Mouse (Mus musculus) megakaryocyte, embryonic 14.5 days (primary cell): ENCODE data around the gene Ppp4r3a. TPM values are rescaled to one million over a fixed set of nuclear protein-coding genes. Genes with fewer than 3 reads are reported as not detected.
"Not testable (repeated sequence)": the region's sequence is repeated elsewhere in the genome, so short reads cannot be mapped to it uniquely, and the experiment has no call there.

Source experiments
- H3K27me3 ChIP-seq: replicated peaks from 2 replicates; pipeline ENCODE3; 2012; ENCODE audit warnings: inconsistent platforms
- H3K36me3 ChIP-seq: replicated peaks from 2 replicates; pipeline ENCODE3; 2012; ENCODE audit warnings: low read length, inconsistent platforms, mixed read lengths
- H3K4me1 ChIP-seq: 2 replicates; pipeline ENCODE4 v1.6.1; 2012; ENCODE audit warnings: inconsistent platforms
- H3K4me3 ChIP-seq: replicated peaks from 2 replicates; pipeline ENCODE3; 2012; ENCODE audit warnings: moderate library complexity, mild to moderate bottlenecking, inconsistent platforms
- H3K9me3 ChIP-seq: 2 replicates; pipeline ENCODE4 v1.6.1; 2012; ENCODE audit warnings: inconsistent platforms
- FLI1 ChIP-seq: IDR thresholded peaks from 2 replicates; pipeline ENCODE4 v1.6.1; 2012; ENCODE audit warnings: low read length, inconsistent platforms, mixed read lengths
- GATA1 ChIP-seq: IDR thresholded peaks from 3 replicates; pipeline ENCODE4 v1.6.1; 2012; ENCODE audit warnings: mixed read lengths, low read length, inconsistent platforms, borderline replicate concordance
- polyA plus RNA-seq: library from polyadenylated mRNA; stranded (reverse); fragments of >175 nt; gene quantifications from 2 replicates; pipeline ENCODE4 v1.2.3, GENCODE M21; 2012; ENCODE audit warnings: low replicate concordance; ENCODE audit not compliant: insufficient read depth

The Ppp4r3a gene
- polyA plus RNA-seq, 1 experiment, result 9.6 TPM

DNA sequence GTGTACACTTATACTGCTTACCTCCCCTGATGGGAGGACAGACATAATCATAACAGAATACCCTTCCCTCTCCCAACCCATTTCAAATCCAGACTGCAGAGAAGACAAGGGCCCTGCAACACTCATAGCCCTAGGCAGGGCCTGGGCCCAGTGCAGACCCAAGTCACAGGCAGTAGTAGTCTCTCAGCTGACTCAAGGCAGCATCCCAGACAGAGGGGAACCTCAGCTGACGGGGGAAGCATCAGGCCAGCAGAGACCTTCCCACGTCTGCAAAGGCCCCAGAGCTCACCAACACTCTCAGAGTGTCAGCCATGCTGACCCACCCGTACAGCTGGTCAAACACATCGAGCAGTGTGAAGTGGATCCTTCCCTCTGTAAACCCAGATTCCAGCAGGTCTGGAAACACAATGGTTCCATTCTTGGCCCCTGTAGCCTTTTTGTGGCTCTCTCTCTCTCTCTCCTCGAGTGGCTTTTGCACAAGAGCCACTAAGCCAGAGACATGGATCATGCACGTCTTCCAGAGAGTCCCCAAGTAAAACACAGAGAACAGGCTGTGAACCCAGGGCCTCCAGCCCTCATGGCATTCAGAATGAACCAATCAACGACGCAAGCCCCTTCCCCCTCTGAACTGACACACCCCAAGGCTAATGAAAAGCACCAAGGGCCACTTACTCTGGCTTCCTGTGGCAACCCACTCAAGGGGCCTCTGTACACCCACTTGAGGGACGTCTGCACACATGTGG is 61.8 kb downstream of the Ppp4r3a start:
- Histone ChIP-seq H3K9me3 (peaks cover 4% of the 10 kb centered on the region), H3K27me3 (no peaks in the 10 kb centered on the region), H3K4me3 (no peak overlapping the region), H3K36me3 (peaks cover 28% of the 10 kb centered on the region), H3K4me1 (peaks cover 43% of the 10 kb centered on the region)
- TF ChIP-seq FLI1, result no peak

DNA sequence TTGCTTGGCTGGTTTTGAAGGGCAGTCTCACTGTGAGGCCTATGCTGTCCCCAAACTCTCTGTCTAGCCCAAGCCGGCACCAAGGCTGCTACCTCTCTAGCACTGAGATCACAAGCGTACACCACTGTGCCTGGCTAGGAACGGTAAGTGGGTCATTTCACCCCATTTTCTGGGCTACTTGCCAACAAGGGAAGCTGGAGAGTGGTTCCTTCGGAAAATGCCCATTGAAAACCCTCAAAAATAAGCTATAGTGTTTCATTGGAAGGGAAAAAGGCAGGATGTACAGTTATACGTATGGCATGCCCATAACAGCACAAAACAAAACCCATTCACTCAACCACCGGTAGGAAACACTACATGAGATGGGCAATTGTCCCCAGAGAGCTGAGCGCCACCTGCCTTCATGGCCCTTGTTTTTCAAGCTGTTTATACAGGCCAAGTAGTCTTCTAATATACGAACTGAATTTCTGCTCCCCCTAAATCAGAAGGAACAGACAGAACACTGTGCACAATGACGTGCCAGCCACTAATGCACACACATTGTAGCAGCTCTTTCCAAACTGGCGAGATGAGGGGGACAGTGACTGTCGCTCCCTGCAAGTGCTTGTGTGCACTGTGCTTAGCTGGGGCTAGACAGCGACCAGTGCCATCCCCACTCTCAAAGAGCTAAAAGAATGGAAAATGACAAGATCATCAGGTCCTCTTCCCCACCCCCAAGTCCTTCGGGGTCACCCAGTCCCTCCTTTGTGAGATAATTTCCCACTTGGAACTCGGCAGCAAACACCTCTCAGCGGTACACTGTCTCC is 63.1 kb downstream of the Ppp4r3a start:
- H3K36me3 ChIP-seq, result peaks cover 28% of the 10 kb centered on the region
- peaks cover 4% of the 10 kb centered on the region for H3K9me3 ChIP-seq
- no peak for TF ChIP-seq FLI1
- no peak overlapping the region for H3K4me3 ChIP-seq
- H3K27me3 ChIP-seq, result no peaks in the 10 kb centered on the region
- H3K4me1 ChIP-seq, result peaks cover 43% of the 10 kb centered on the region

DNA sequence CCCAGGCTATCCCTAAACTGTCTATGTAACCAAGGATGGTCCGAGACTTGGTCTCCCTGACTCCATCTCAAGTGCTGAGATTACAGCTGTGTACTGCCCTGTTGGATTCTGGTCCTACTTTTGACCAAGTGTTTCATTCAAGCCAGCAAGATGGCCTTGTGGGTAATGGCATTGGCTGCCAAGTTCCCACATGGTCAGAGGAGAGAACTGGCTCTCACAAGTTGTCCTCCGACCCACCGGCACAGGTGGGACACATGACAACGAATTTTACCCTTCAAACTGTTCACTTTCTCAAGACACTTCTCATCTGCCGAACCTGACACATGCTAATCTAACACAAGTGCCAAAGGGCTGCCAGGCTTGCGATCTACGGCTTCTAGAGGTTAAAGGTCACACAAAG is 64.1 kb downstream of the Ppp4r3a start:
- Histone ChIP-seq H3K4me3 (no peak overlapping the region), H3K27me3 (no peaks in the 10 kb centered on the region), H3K36me3 (peaks cover 28% of the 10 kb centered on the region), H3K4me1 (peaks cover 47% of the 10 kb centered on the region), H3K9me3 (peaks cover 4% of the 10 kb centered on the region)
- TF ChIP-seq GATA1, result no peak
- TF ChIP-seq FLI1, result no peak

DNA sequence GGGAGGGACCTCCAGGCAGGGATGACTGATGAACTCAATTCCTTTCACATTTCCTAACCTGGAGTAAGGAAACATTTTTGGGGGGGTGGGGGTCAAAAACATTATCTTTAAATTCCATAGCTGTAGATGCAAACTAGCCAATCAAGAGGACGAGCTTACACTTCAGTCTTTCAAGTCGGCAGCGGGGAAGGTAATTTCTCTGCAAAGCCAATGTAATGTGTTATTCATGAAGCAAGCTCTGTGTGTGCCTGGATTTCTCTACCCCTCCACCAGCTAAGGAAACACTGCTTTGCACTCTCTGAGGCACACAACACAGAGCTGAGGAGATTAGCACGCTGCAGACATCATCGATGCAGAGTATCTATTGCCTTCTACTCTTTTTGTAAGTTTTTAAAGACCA is 64.5 kb downstream of the Ppp4r3a start:
- H3K4me3 ChIP-seq, result no peak overlapping the region
- TF ChIP-seq FLI1 (no peak), GATA1 (no peak)
- H3K27me3 ChIP-seq, result no peaks in the 10 kb centered on the region
- peaks cover 4% of the 10 kb centered on the region for H3K9me3 ChIP-seq
- H3K36me3 ChIP-seq, result peaks cover 28% of the 10 kb centered on the region
- peaks cover 51% of the 10 kb centered on the region for H3K4me1 ChIP-seq

DNA sequence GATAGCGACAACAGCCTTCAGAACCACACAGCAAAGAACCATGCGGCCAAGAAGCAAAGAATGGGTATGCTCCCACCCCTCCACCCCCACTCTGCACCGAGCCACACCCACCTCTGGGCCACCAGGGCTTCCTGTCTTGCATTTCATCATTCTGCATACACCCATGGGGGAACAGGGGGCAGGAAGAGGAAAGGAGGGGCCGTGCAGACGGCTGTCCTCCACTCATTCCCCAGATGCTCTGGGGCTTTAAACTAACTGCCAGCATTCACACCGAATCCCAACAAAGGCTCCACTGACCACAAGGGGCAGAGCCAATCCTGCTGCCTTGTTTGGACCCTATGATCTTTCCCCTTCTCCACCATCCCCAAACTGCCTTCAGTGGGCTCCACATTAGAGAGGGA is 65.5 kb downstream of the Ppp4r3a start:
- H3K4me1 ChIP-seq, result peaks cover 56% of the 10 kb centered on the region
- H3K9me3 ChIP-seq, result peaks cover 4% of the 10 kb centered on the region
- no peak for TF ChIP-seq GATA1
- TF ChIP-seq FLI1, result no peak
- peak overlapping the region; percentile 87 for H3K4me3 ChIP-seq
- peaks cover 26% of the 10 kb centered on the region for H3K36me3 ChIP-seq
- no peaks in the 10 kb centered on the region for H3K27me3 ChIP-seq

DNA sequence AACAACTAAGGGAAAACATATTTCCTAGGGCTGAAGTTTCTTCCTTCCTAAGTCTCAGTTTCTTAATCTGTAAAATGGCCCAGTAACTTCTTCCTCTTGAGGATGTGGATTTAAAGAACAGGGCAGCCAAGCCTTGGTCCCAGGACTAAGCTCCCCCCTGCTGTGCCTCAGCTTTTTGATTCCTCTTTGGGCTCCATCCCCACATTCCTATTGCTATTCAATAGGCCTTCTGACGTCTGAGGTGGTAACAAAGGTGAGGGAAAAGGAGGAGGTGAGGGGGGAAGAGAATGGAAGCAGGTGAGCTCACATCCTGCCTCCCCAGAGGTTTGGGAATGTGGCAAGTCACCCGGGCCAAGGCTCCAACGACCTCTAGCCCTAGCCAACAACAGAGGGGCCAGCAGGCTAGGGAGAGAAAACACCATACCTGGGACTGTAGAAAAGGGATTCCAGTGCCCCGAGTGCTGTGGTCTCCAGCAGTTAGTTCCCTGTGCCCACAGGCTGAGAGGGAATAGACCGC is 67.0 kb downstream of the Ppp4r3a start:
- TF ChIP-seq GATA1, result no peak
- no peak for TF ChIP-seq FLI1
- Histone ChIP-seq H3K36me3 (peaks cover 17% of the 10 kb centered on the region), H3K4me1 (peaks cover 67% of the 10 kb centered on the region), H3K4me3 (peak overlapping the region; percentile 1), H3K9me3 (peaks cover 4% of the 10 kb centered on the region), H3K27me3 (no peaks in the 10 kb centered on the region)

DNA sequence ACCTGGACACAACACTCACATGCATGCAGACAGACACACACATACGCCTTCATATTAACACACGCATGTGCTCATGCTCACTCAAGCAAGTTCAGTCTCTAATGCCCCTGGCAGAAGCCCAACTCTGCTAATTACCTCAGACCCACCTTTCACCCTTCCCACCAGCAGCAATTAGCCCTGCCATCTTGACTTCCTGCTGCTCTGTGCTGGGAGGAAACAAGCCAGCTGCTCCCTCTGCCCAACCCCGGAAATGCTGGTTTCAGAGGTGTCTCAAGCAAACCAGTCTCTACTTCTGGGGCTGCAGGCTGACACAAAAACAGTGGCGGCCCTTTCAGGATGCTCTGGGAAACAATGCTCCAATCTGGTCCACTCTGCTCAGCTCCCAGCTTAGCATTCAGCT is 67.6 kb downstream of the Ppp4r3a start:
- peak overlapping the region; percentile 72 for H3K4me3 ChIP-seq
- peaks cover 4% of the 10 kb centered on the region for H3K9me3 ChIP-seq
- H3K36me3 ChIP-seq, result peaks cover 11% of the 10 kb centered on the region
- H3K4me1 ChIP-seq, result peaks cover 67% of the 10 kb centered on the region
- no peaks in the 10 kb centered on the region for H3K27me3 ChIP-seq
- TF ChIP-seq GATA1 (no peak), FLI1 (no peak)

DNA sequence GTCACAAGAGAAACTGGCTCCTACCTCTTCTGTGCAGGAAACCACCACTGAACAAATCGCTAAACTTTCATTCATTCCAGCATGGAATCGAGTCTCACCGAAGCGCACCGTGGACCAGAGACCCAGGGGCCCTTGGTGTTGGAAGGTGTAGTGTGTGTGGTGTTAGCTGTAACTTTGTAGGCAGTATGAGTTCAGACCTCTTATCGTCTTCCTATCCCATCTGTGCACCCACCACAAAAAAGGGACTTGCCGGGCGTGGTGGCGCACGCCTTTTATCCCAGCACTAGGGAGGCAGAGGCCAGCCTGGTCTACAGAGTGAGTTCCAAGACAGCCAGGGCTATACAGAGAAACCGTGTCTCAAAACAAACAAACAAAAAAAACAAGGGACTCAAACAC is 68.3 kb downstream of the Ppp4r3a start:
- Histone ChIP-seq H3K4me1 (peaks cover 72% of the 10 kb centered on the region), H3K4me3 (no peak overlapping the region), H3K36me3 (peaks cover 11% of the 10 kb centered on the region), H3K27me3 (no peaks in the 10 kb centered on the region), H3K9me3 (peaks cover 4% of the 10 kb centered on the region)
- TF ChIP-seq GATA1, result no peak
- TF ChIP-seq FLI1, result no peak

DNA sequence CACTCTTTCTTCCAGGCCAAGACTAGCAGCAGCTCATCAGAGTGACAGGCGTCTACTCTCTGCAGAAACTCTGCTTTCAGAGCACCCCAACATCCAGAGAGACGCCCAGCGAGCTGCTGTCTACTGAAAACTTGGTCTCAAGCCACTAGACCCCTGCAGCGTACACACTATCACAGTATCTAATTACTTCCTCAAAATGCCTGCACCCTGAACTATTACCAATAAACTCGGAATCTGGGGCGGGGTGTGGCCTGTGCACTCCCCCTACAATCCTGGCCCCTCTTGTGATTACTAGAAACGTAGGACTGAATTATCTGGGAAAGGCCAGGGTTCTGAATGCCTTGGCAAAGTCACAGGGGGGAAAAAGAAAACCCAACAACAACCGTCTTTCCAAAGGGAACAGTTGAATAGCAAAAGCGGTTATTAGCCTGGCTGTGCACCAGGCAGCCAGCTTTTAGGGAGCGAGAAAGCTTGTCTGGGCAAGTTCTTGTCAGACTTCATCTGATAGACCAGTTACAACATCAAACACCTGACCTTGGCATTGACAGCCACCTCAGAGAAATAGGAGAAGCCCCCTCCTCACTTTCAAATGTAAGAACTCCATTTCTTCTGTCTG is 68.8 kb downstream of the Ppp4r3a start:
- Histone ChIP-seq H3K4me3 (no peak overlapping the region), H3K27me3 (no peaks in the 10 kb centered on the region), H3K36me3 (peaks cover 8% of the 10 kb centered on the region), H3K4me1 (peaks cover 75% of the 10 kb centered on the region), H3K9me3 (peaks cover 2% of the 10 kb centered on the region)
- TF ChIP-seq GATA1 (no peak), FLI1 (no peak)

DNA sequence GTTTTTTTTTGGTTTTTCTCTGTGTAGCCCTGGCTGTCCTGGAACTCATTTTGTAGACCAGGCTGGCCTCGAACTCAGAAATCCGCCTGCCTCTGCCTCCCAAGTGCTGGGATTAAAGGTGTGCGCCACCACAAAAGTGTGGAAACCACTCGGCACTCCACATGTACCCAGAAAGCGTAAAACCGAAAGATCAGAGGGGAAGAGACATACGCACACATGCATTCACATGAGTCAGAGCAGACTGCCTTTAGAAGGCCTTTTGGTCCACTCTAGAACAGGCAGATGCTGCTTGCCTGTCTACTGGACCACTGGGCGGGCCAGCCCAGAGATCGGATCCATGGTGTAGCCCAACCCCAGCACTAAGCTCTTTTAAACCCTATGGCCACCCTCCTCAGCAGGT is 69.8 kb downstream of the Ppp4r3a start:
- not testable (repeated sequence) for H3K36me3 ChIP-seq, H3K27me3 ChIP-seq, H3K4me3 ChIP-seq, H3K9me3 ChIP-seq
- H3K4me1 ChIP-seq, result peaks cover 78% of the 10 kb centered on the region
